Mouse (Mus musculus) frontal cortex, adult 2 months (tissue): Measurements from ENCODE around the gene Nags. TPM values are rescaled to one million over a fixed set of nuclear protein-coding genes. Genes with fewer than 3 reads are reported as not detected.

ENCODE experiments used
- DNase-seq, 2 experiments: peaks; one replicate each; pipeline ENCODE4 v3.0.0; 2022; ENCODE audit warnings: low spot score in 1 of 2; ENCODE audit errors: extremely low spot score in 1 of 2
- polyA plus RNA-seq: library from polyadenylated mRNA; depleted of rRNA; stranded (reverse); fragments of >200 nt; gene quantifications from 2 replicates; pipeline ENCODE4 v1.2.3, GENCODE M21; 2012; rRNA removed

The Nags gene
- 0.04 and 0.06 TPM in 2 replicates for polyA plus RNA-seq

DNA sequence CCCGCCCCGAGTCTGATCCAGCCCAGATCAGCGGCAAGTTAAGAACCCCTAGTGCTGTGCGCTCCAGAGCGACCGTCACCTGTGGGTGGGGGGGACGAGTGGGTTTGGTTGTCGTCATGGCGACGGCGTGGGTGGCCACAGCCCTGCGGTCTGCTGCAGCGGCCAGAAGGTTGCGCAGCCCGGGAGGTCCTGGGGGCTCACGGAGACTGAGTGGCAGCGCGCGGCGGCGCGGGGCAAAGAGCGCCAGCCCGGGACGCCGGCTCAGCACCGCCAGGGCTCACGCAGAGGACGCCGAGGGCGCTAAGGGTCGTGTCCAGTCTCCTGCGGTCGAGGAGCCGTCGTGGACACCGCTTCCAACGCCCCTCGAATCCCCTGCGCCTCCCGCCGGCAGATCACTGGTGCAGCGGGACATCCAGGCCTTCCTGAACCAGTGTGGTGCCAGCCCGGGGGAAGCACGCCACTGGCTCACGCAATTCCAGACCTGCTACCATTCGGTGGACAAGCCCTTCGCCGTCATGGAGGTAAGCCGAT, at the start of gene Nags:
TSS of gene Nags (plus strand) at position 43 of the 531 bp plus-strand sequence.
- DNase-seq, result no peak

DNA sequence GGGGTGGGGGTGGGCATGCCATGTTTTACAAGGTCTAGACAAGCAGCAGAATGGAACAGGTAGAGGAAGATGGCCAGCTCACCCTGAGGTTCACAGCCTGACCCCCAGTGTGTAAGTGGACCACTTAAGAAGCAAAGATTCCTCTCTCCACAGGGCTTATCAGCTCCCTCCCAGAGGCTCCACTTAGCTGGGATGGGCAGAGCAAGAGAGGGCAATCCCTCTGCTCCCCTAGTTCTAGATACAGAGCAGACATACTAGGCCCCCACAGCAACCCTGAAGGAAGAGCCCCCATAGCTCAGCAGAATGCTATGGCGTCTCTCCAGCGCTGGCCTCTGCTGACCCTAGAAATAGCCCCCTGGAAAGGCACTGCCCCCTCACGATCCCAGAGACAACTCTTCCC, 49.6 kb upstream of the Nags start:
- no peak for DNase-seq

- DNase-seq, result no peak
Observed at GRCm38 (mm10) chr11:102096446-102096845, 48.9 kb upstream of the Nags start.

DNA sequence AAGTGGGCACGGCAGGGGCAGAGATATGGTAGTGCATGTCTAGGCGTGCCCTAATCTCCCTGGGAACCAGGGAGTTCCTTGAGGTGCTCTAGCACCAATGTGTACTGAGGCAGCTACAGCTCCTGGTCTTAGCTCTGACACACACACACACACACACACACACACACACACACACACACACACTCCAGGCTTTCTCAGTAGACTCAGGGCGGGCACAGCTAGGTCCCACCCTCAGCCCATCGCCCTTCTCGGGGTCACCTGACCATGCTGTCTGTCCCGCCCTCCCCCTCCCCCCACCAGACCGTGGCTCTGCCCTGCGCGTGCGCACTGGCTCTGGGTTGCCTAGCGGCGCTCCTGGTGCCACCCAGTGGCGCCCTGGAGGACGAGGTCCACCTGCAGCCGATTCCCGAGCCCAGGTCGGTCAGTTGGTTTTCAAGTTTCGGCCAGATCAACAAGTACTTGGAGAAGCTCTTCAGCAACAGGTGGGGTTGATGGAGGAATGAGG, 48.4 kb upstream of the Nags start:
- peak in 1 of 2 experiments; percentile 72 for DNase-seq

- DNase-seq, result no peak
Observed at GRCm38 (mm10) chr11:102101219-102101618, 44.1 kb upstream of the Nags start, which contains the start of gene Ppy. Ppy (minus strand) TSS chr11:102101319.

GRCm38 (mm10) chr11:102102485-102103258, 42.6 kb upstream of the Nags start:
- DNase-seq, result peak in 1 of 2 experiments; percentile 77

DNA sequence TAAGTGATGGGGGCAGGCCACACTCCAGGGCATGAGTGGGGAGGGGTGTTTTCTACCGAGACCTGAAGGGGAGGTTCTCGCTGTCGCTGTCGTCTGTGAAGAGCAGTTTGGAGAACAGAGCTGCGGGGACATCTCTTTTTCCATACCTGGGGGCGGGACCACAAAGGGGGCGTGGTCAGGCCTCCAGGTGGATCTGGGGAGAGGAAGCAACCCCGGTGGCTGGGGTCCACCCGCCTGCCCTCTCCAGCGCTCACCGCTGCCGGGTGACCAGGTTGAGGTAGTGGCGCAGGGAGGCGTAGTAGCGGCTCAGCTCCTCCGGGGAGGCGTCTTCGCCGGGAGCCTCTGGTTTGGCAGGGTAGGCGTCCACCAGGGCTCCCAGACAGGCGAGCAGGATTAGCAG, 38.4 kb upstream of the Nags start:
- no peak for DNase-seq

- no peak for DNase-seq
Observed at GRCm38 (mm10) chr11:102107732-102108131, 37.6 kb upstream of the Nags start, which contains the start of gene Pyy. Pyy (minus strand) TSS chr11:102107832.

DNA sequence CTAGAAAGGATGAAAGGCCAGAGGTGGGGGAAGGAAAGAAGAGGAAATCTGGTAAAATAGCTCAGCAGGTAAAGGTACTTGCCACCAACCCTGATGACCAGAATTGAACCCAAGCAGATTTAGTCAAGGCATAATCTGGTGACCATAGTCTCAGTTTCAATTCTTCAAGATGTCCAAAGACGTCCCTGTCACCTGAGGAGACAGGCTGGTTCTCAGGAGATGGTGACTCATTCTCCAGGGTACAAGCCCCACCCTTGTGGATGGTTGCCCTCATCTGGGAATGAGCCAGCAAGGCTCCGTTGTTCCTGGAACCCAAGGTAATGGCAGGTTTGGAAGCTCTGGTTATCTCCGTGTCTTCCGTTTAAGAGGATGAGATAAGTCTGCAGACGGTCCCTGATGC, 33.7 kb upstream of the Nags start:
- DNase-seq, result no peak

GRCm38 (mm10) chr11:102116241-102116640, 29.1 kb upstream of the Nags start:
- DNase-seq, result no peak

DNA sequence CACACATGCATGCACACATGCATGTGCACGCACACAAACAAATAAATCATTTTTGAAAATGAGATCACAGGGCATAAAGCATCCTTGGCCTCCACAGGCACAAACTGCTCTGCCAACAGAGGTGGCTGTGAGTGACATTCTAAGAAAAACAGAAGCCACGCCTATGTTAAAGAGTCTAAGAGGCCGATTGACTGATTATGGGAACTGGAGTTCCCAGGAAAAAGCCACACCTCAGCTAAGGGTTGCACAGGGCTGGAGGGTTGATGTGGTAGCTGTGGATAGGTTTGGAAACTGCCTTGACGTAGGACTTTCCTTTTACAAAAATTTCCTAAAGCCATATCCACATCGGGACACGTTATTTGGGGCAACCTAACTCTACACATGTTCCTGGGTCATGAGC, 27.9 kb upstream of the Nags start:
- no peak for DNase-seq

GRCm38 (mm10) chr11:102134516-102134915, 10.8 kb upstream of the Nags start:
- no peak for DNase-seq

- no peak for DNase-seq
Observed at GRCm38 (mm10) chr11:102137625-102138446, 7.5 kb upstream of the Nags start.

- peak in 1 of 2 experiments; percentile 83 for DNase-seq
Observed at GRCm38 (mm10) chr11:102138447-102138740, 6.9 kb upstream of the Nags start.

DNA sequence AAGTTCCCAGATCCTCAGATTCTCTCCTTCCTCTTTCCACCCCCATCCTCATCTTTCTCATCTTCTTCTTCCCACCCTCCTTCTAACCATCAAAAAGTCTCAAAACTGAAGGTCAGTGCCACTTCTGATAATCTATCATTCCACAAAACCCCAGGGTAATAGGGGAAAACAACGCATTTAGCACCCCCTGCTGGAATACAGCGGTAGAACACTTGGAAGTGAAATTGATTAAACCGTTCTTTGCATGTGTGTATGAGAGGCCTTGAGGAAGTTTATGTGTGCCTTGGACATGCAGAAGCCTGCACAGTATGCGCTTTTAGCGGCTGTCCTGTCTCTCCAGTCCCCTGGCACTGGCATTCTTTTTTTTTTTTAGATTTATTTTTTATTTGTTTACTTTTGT, 4.8 kb upstream of the Nags start:
- peak in 1 of 2 experiments; percentile 87 for DNase-seq

GRCm38 (mm10) chr11:102142355-102142754, 3.0 kb upstream of the Nags start:
- no peak for DNase-seq

- DNase-seq, result no peak
Observed at GRCm38 (mm10) chr11:102144957-102145470, 299 bp upstream of the Nags start.

- DNase-seq, result no peak
Observed at GRCm38 (mm10) chr11:102146005-102146404, 692 bp downstream of the Nags start.

- no peak for DNase-seq
Observed at GRCm38 (mm10) chr11:102146531-102146930, 1.2 kb downstream of the Nags start.

DNA sequence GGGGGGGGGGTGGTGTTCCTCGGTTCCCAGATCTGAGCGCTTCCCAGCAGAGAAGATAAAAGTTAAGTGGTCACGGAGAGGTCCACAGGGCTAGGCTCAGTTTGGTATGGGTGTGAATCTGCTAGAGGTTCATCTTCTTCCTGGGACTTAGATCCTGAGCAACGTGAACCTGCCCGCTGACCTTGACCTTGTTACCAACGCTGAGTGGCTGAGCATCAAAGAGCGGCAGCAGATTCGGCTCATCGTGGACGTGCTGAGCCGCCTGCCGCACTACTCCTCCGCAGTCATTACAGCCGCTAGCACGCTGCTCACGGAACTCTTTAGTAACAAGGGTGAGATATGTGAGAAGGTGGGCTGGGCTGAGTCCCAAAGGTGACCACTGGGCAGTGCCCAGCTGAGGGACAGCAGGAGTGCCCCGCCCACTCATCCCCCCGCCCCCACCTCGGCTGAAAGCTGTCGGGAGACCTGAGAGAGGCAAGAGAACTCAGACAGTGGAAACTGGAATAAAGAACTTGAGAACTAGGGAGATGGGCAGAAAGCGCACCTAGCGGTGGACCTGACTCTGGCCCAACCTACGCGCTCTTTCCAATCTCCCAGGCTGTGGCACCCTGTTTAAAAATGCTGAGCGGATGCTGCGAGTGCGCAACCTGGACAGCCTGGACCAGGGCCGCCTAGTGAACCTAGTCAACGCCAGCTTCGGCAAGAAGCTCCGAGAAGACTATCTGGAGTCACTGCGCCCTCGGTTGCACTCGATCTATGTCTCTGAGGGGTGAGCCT, 2.1 kb downstream of the Nags start:
- DNase-seq, result no peak
